Mouse (Mus musculus) cerebellum, postnatal 10 days (tissue): ENCODE results near the gene Olfr746.

Experiments used
- DNase-seq, 2 experiments: peaks; one replicate each; pipeline ENCODE4 v3.0.0; 2021; ENCODE audit warnings: mixed read lengths in 2 of 2

The Olfr746 gene

GRCm38 (mm10) chr14:50646783-50647182, at the start of gene Olfr746:
Gene Olfr746 (plus strand): TSS chr14:50647083.
- no peak for DNase-seq

- DNase-seq: no peak
Observed at GRCm38 (mm10) chr14:50614579-50614978, 32.3 kb upstream of the Olfr746 start, which contains the start of gene Olfr744. Gene Olfr744 (plus strand): TSS chr14:50614879.

- no peak for DNase-seq
Observed at GRCm38 (mm10) chr14:50639088-50639487, 7.8 kb upstream of the Olfr746 start, which contains the start of gene Olfr745. Gene Olfr745 (plus strand): TSS chr14:50639388.

GRCm38 (mm10) chr14:50693106-50693505, 46.2 kb downstream of the Olfr746 start, which contains the start of gene Olfr747:
Gene Olfr747 (minus strand): TSS chr14:50693206.
- DNase-seq: no peak
